Mouse (Mus musculus): ENCODE measurements around the gene Sik1. TPM values are rescaled to one million over a fixed set of nuclear protein-coding genes. Genes with fewer than 3 reads are reported as not detected.

Sik1 gene
- polyA plus RNA-seq (2015; fragmentation: Nextera tagmentation; extraction: Ambion mirVana), result 17.3 and 24.5 TPM in 2 replicates

DNA sequence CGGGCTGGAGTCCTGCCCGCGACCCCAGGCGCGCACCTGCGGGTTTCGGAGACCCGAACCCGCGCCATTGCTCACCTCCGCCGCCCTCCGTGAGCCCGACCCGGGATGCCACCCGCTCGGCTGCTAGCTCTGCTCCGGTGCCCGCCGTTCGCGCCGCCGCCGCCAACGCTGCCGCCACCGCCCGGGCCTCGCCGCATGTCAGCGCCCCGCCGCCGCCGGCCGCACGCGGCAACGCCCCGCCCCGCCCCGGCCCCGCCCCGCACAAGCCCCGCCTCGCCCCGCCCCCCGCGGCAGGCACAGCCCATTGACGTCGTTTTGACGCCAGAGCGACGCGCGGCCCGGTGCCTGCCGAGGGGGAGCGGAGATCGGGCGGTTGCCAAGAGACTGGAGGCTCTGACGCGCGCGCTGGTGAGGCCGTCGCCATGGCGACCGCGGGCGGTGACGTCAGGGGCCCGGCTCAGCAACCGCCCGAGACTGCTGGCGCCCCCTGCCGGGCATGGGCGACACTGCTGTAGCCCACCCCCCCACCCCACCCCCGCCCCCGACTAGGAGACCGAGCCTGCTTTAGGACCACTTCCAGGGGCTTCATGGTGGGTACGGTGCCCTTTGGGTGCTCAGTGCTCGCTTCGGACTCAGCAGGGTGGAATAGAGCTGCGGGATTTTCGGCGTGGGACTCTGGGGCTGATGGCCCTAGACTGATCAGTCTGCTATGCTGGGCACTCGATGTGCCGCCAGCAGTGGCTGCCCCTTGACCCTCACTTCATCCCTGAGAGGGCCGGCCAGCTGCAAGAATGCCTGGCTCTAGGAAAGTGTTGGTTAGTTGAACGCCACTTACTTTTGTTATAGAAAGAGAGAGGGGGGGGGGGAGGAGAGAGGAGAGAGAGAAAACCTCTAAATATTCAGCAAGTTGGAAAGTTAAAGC lies at the start of gene Sik1:
TSS of gene Sik1 (minus strand) at position 208 of the 922 bp plus-strand sequence.
- Histone ChIP-seq H3K36me3 (peaks cover 3% of the 10 kb centered on the region; the same call in 1 of the 2 replicates), H3K4me1 (peaks cover 38% of the 10 kb centered on the region), H3K27me3 (no peaks in the 10 kb centered on the region), H3K4me3 (peak within 1 kb of the TSS; percentile 97), H3K9ac (replicated peaks) (peak within 1 kb of the TSS; percentile 94), H3K9me3 (no peaks in the 10 kb centered on the region), H3K27ac (replicated peaks) (peak within 1 kb of the TSS; percentile 88), H3K4me2 (replicated peaks) (peak within 1 kb of the TSS; percentile 68)
- under 1% methylated on average over 82 of the region's 92 CpGs for WGBS
- ATAC-seq (replicated peaks), result peak; percentile 89

DNA sequence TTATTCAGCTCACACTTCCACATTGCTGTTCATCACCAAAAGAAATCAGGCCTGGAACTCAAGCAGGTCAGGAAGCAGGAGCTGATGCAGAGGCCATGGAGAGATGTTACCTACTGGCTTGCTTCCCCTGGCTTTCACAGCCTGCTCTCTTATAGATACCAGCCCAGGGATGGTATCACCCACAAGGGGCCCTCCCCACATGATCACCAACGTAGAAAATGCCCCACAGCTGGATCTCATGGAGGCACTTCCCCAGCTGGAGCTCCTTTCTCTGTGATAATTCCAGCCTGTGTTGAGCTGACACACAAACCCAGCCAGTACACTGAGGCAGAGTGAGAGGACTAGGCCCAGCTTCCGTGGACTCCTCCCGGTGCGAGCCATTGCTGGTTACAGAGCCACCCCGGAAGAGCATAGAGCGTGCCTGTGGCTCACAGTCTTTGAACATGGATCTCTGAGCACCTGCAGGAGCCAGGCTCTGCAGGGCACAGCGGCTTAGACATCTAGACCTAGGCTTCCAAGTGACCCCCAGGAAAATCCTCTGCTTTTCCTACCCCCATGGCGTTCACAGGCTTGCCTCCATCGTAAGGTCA lies 49.7 kb upstream of the Sik1 start:
- WGBS, result 86% methylated on average over 9 of the region's 9 CpGs
- H3K9ac ChIP-seq (replicated peaks), result no peak overlapping the region
- H3K27ac ChIP-seq (replicated peaks), result no peak overlapping the region
- no peaks in the 10 kb centered on the region for H3K36me3 ChIP-seq
- no peaks in the 10 kb centered on the region for H3K4me1 ChIP-seq
- no peak overlapping the region for H3K4me2 ChIP-seq (replicated peaks)
- no peak overlapping the region for H3K4me3 ChIP-seq
- H3K27me3 ChIP-seq, result no peaks in the 10 kb centered on the region
- no peak for ATAC-seq (replicated peaks)
- H3K9me3 ChIP-seq, result no peaks in the 10 kb centered on the region

DNA sequence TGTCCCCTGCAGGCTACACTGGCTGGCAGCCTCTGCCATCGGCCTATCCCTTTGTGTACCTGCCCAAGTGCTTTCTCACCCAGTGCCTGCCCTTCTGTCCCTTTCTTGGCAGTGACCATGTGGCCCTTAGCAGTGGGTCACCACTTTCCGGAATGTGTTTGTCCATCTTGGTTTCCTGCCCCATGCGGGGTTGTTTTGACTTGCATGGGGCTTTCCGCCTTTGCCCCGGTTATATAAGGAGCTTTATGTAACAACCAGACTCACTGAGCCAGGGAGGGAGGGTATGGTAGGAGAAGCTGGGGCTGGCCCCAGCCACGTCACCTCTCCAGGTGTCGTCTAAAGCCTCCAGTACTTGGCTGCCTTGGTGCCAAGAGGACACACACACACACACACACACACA lies 48.4 kb upstream of the Sik1 start:
- Histone ChIP-seq H3K27me3 (no peaks in the 10 kb centered on the region), H3K4me1 (no peaks in the 10 kb centered on the region), H3K9ac (replicated peaks) (no peak overlapping the region), H3K9me3 (no peaks in the 10 kb centered on the region), H3K4me2 (replicated peaks) (no peak overlapping the region), H3K4me3 (no peak overlapping the region), H3K27ac (replicated peaks) (no peak overlapping the region), H3K36me3 (no peaks in the 10 kb centered on the region)
- ATAC-seq (replicated peaks), result no peak
- WGBS, result 88% methylated on average over 7 of the region's 7 CpGs

DNA sequence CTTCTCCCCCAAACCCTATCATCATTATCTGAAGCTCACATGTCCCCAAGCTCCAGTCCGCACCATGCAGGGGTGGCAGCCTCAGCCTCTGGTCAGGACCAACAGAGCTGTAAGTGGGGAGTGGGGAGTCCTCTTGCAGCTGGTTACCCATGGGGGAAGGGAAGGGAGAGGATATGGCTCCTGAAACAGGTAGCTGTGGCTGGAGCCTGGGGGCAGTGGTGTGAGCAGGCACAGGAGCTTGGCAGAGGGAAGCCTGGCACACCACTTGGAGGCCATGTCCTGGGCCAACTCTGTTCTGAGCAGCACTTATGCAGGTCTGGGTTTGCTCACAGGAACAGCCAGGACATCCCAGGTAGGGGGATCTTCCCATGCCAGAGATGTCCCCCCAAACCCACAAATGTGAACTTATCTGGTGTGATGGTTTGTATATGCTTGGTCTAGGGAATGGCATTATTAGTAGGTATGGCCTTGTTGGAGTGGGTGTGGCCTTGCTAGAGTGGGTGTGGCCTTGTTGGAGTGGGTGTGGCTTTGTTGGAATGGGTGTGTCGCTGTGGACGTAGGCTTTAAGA lies 47.1 kb upstream of the Sik1 start:
- Histone ChIP-seq H3K9ac (replicated peaks) (no peak overlapping the region), H3K27me3 (no peaks in the 10 kb centered on the region), H3K27ac (replicated peaks) (no peak overlapping the region), H3K9me3 (no peaks in the 10 kb centered on the region), H3K4me1 (no peaks in the 10 kb centered on the region), H3K4me3 (no peak overlapping the region), H3K36me3 (no peaks in the 10 kb centered on the region), H3K4me2 (replicated peaks) (no peak overlapping the region)
- ATAC-seq (replicated peaks), result no peak
- 82% methylated on average over 3 of the region's 3 CpGs for WGBS

DNA sequence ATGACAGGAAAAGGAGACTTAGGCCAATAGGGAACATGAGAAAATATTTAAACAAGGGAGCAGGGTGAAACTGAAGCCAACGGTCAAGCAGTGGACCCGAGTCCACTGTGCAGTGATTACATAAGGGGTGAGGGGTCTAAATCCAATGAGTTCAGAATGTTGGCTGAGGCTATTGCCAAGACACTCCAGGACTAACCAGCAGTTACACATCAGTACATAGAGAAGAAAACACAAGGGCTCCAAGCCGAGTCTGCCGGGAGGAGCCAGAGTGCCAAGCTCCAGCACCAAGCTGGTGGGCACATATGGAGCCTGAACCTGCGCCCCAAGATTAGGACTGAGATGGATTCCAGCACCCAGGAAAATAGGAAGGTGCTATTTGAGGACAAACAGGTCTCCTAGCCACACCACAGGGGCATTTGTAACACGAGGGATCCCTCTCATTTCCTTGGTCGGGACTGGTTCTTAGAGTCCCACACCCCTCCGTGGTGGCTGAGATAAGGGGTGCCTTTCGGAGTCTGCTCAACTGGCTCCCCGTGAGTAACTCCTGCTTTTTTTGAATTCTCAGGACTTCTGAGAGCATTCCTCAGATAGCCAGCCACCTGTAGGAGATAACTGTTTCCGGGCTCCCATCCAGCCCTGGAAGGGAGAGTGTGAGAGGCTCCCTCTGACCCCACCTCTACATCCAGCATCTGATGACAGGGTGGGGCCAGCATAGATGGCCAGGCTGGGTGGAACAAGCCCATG lies 46.0 kb upstream of the Sik1 start:
- H3K9ac ChIP-seq (replicated peaks), result no peak overlapping the region
- H3K27ac ChIP-seq (replicated peaks), result no peak overlapping the region
- H3K4me3 ChIP-seq, result no peak overlapping the region
- H3K27me3 ChIP-seq, result no peaks in the 10 kb centered on the region
- H3K36me3 ChIP-seq, result no peaks in the 10 kb centered on the region
- ATAC-seq (replicated peaks), result no peak
- H3K4me2 ChIP-seq (replicated peaks), result no peak overlapping the region
- no peaks in the 10 kb centered on the region for H3K9me3 ChIP-seq
- no peaks in the 10 kb centered on the region for H3K4me1 ChIP-seq
- WGBS, result 82% methylated on average over 11 of the region's 11 CpGs

DNA sequence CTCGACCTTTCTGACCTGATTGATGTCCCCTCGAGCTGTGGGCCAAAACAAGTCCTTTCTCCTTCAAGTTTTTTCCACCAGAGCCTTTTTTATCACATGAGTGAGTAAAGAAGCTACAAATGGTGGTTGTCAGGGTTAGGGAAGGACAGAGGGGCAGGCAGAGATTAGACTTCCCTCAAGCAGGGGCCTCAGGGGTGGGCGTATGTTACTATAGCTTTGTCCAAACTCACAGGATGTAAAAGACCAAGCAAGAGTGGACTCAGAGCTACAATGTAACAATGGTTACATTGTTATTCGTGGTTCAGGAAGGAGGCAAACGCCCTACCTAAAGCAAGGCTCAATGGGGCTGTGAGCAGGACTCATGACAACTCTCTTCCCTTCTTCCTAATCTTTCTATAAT lies 43.3 kb upstream of the Sik1 start:
- Histone ChIP-seq H3K9ac (replicated peaks) (no peak overlapping the region), H3K36me3 (no peaks in the 10 kb centered on the region), H3K4me2 (replicated peaks) (no peak overlapping the region), H3K27me3 (no peaks in the 10 kb centered on the region), H3K4me3 (no peak overlapping the region), H3K4me1 (no peaks in the 10 kb centered on the region), H3K27ac (replicated peaks) (no peak overlapping the region), H3K9me3 (no peaks in the 10 kb centered on the region)
- no peak for ATAC-seq (replicated peaks)
- 60% methylated on average over 5 of the region's 5 CpGs for WGBS

DNA sequence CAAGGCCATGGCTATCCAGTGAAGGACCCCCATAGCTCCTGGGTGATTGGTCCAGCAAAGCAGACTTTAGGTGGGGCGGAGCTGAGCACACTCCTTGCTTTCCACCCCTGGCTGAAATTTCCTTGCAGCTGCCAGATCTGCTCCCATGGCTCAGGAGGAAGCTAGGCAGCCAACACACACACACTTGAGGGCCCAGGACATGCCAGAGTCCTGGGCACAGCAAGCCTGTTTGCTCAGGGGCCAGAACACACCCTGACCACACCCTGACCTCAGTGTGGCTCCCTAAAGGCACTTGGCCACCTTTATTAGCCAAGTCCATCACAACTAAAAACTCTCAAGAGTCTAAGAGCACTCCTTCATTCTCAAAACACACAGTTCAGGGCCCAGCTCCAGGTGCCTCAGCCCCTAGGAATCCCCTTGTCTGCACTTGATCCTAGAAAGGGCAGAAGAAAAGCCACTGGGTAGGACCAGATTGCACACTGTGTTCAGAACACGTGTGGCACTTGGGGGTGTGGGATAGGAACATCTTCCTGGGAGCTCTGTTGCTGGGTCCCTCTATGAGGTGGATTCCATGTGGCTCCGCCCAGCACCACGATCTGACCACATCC lies 41.7 kb upstream of the Sik1 start:
- H3K9ac ChIP-seq (replicated peaks), result no peak overlapping the region
- no peak overlapping the region for H3K4me2 ChIP-seq (replicated peaks)
- no peak overlapping the region for H3K27ac ChIP-seq (replicated peaks)
- no peak for ATAC-seq (replicated peaks)
- H3K4me1 ChIP-seq, result 0 out of 2 replicates have a peak, but pooled peaks cover 5% of the 10 kb centered on the region
- no peak overlapping the region for H3K4me3 ChIP-seq
- 88% methylated on average over 4 of the region's 4 CpGs for WGBS
- no peaks in the 10 kb centered on the region for H3K27me3 ChIP-seq
- no peaks in the 10 kb centered on the region for H3K36me3 ChIP-seq
- H3K9me3 ChIP-seq, result no peaks in the 10 kb centered on the region

DNA sequence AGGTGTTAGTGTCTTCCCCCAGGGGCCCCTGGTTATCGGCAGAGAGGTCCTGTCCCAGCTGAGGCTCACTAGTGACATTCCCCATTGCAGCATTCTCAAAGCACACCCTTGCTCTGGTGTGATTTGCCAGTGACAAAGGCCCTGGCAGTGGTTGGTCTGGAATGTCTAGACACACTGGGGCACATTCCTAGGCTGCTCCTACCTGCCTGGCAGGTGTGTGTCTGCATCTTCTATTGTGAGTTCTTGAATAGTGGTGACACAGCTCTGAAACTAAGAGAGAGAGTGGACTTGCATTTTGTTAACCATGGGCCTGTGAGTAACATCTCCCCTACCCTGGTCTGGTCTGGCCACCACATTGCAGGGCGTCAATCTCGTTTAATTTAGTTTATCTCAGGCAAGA lies 41.1 kb upstream of the Sik1 start:
- Histone ChIP-seq H3K27ac (replicated peaks) (no peak overlapping the region), H3K4me1 (0 out of 2 replicates have a peak, but pooled peaks cover 5% of the 10 kb centered on the region), H3K9ac (replicated peaks) (no peak overlapping the region), H3K4me3 (no peak overlapping the region), H3K27me3 (no peaks in the 10 kb centered on the region), H3K4me2 (replicated peaks) (no peak overlapping the region), H3K36me3 (no peaks in the 10 kb centered on the region), H3K9me3 (no peaks in the 10 kb centered on the region)
- 83% methylated on average over 3 of the region's 3 CpGs for WGBS
- ATAC-seq (replicated peaks), result no peak

DNA sequence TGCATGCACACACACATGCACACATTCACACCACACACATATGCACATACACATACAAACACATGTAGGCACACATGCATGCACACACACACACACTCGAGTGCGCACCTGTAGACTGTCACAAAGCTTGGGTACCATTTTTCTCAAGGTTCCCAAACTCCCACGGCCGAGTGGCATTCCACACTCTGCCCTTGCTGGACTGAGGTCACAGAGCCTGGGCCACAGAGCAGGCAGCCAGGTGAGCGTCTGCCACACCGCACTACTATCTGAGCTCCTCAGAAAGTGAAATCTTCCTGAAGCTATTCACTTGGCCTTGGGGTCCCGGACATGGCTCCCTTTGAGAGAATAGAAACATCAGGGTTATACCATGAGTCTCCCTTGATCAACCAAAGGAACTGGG lies 40.7 kb upstream of the Sik1 start:
- no peak for ATAC-seq (replicated peaks)
- no peak overlapping the region for H3K9ac ChIP-seq (replicated peaks)
- 0 out of 2 replicates have a peak, but pooled peaks cover 7% of the 10 kb centered on the region for H3K4me1 ChIP-seq
- no peaks in the 10 kb centered on the region for H3K27me3 ChIP-seq
- no peak overlapping the region for H3K4me3 ChIP-seq
- H3K4me2 ChIP-seq (replicated peaks), result no peak overlapping the region
- 96% methylated on average over 7 of the region's 7 CpGs for WGBS
- H3K9me3 ChIP-seq, result no peaks in the 10 kb centered on the region
- no peak overlapping the region for H3K27ac ChIP-seq (replicated peaks)
- no peaks in the 10 kb centered on the region for H3K36me3 ChIP-seq

DNA sequence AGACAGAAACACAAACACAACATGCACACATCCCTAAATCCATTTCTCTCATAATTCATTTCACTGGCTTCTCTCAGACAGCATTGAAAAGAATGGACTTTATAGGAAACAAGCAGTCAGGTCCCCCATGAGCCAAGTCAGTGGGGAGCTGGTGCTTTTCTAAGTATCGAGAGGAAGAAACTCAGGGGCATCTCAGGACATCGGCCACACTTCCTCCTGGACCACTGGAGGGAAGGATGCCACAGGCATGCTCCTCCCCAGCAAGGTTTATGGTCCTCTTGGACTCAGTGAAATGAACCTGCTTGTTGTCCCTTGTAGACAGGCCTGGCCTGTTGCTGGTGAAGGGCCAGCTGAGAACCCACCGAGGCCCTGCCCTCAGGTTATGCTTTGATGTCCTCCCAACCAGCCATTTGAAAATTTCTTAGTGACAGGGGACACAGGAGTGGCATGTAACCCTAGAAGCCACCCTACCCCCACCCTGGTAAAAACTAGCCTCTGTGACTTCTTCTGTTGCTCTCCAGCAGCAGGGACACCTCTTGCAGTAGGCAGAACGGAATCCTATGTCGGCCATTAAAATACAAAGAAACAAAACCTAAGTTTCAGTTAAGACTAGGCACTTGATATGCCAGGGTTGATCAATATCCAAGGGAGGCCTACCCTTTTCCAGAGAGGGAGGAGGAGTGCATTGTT lies 37.9 kb upstream of the Sik1 start:
- H3K27me3 ChIP-seq, result no peaks in the 10 kb centered on the region
- H3K9ac ChIP-seq (replicated peaks), result no peak overlapping the region
- H3K4me3 ChIP-seq, result no peak overlapping the region
- no peak for ATAC-seq (replicated peaks)
- WGBS, result 89% methylated on average over 5 of the region's 5 CpGs
- H3K4me1 ChIP-seq, result 0 out of 2 replicates have a peak, but pooled peaks cover 7% of the 10 kb centered on the region
- no peaks in the 10 kb centered on the region for H3K9me3 ChIP-seq
- no peak overlapping the region for H3K4me2 ChIP-seq (replicated peaks)
- no peak overlapping the region for H3K27ac ChIP-seq (replicated peaks)
- no peaks in the 10 kb centered on the region for H3K36me3 ChIP-seq

DNA sequence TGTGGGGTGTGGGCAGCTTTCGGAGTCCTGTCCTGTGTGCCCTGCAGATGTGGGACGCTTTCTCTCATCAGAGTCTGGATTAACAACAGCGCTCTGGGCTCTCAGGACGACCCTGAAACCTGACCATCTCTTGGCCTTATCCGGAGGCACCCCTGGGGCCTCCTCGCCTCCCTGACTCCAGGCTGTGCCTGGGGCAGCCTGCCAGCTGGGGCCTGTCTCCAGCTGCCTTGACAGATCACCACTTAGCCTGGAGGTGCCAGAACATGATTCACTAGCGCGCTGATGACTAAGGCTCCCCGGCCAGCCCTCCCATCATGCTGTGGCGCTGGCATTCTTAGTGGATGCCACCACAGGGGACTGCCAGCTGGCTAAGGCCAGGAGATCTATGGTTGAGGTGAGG lies 37.1 kb upstream of the Sik1 start:
- Histone ChIP-seq H3K27ac (replicated peaks) (no peak overlapping the region), H3K9ac (replicated peaks) (no peak overlapping the region), H3K36me3 (no peaks in the 10 kb centered on the region), H3K4me3 (no peak overlapping the region), H3K9me3 (no peaks in the 10 kb centered on the region), H3K27me3 (no peaks in the 10 kb centered on the region), H3K4me1 (0 out of 2 replicates have a peak, but pooled peaks cover 7% of the 10 kb centered on the region), H3K4me2 (replicated peaks) (no peak overlapping the region)
- no peak for ATAC-seq (replicated peaks)
- WGBS, result 44% methylated on average over 10 of the region's 10 CpGs
